ENCODE assay signal across 25 mouse cellular contexts in genomic region chr14:122200247-122200885, GRCm38 (mm10). TPM values are rescaled to one million over a fixed set of nuclear protein-coding genes. Genes with fewer than 3 reads are reported as not detected.
DNase-seq lines count a peak whose midpoint lies in the region; ATAC-seq lines count a peak whose summit lies in the region.
"Had no signal": no experiment of that assay in that cellular context is flagged by ENCODE, and none has a peak within 500 bp of the region (broad histone marks: within the 10 kb centered on the region; RNA-seq: fewer than 3 reads in every experiment).

No protein-coding gene starts in this region.

- 0 out of 2 replicates have a peak, but pooled peaks have one; percentile 26 for ATAC-seq in limb, embryonic 13.5 days (ENCODE audit: low FRiP score, low read depth)
- ATAC-seq in midbrain, embryonic 15.5 days (replicated peaks): no peak
- ATAC-seq: forebrain, embryonic 15.5 days; hindbrain, postnatal 0 days; intestine, embryonic 16.5 days; midbrain, embryonic 16.5 days had no signal

- H3K27me3 ChIP-seq in limb, embryonic 13.5 days: peaks cover 47% of the 10 kb centered on the region
- H3K27me3 ChIP-seq in midbrain, embryonic 15.5 days (replicated peaks): no peaks in the 10 kb centered on the region
- H3K27me3 ChIP-seq: forebrain, embryonic 15.5 days; liver, embryonic 15.5 days; neural tube, embryonic 12.5 days had no signal

- H3K9ac ChIP-seq in limb, embryonic 13.5 days: no peak overlapping the region
- H3K9ac ChIP-seq in midbrain, embryonic 15.5 days: no peak overlapping the region
- H3K9ac ChIP-seq: forebrain, embryonic 15.5 days; liver, embryonic 15.5 days; lung, embryonic 14.5 days; neural tube, embryonic 12.5 days had no signal

- H3K4me3 ChIP-seq in limb, embryonic 13.5 days: no peak overlapping the region
- no peak overlapping the region for H3K4me3 ChIP-seq in midbrain, embryonic 15.5 days
- H3K4me3 ChIP-seq: forebrain, embryonic 15.5 days; liver, embryonic 15.5 days; midbrain, embryonic 10.5 days; neural tube, embryonic 12.5 days had no signal

- peak; percentile 74 for DNase-seq in embryo, embryonic 10 days (ENCODE audit: low spot score)
- peak; percentile 25 for DNase-seq in embryo, embryonic 9.5 days (ENCODE audit: extremely low spot score)
- peak; percentile 92 for DNase-seq in forelimb bud, embryonic 11.5 days (ENCODE audit: low read depth, low spot score)
- no peak for DNase-seq in heart, adult 18-20 months
- no peak for DNase-seq in ovary, postnatal 10 days (ENCODE audit: low spot score)
- DNase-seq: adrenal gland, postnatal 36 days; cerebellum, adult 18-20 months; cerebellum, postnatal 14 days; gastrocnemius, postnatal 10 days; heart, postnatal 14 days; kidney, adult 8-10 months; layer of hippocampus, postnatal 36 days; lung, embryonic 14.5 days; lung, postnatal 14 days; right cerebral cortex, postnatal 14 days had no signal

- WGBS in limb, embryonic 13.5 days: 17% methylated on average over 14 of the region's 14 CpGs
- 85% methylated on average over 14 of the region's 14 CpGs for WGBS in midbrain, embryonic 15.5 days

- H3K36me3 ChIP-seq in limb, embryonic 13.5 days: no peaks in the 10 kb centered on the region
- H3K36me3 ChIP-seq in midbrain, embryonic 15.5 days (replicated peaks): no peaks in the 10 kb centered on the region
- H3K36me3 ChIP-seq: forebrain, embryonic 15.5 days; liver, embryonic 15.5 days; midbrain, embryonic 10.5 days; neural tube, embryonic 12.5 days had no signal

- H3K27ac ChIP-seq in limb, embryonic 13.5 days: no peak overlapping the region
- no peak overlapping the region for H3K27ac ChIP-seq in midbrain, embryonic 15.5 days
- H3K27ac ChIP-seq: forebrain, embryonic 15.5 days; hindbrain, postnatal 0 days; kidney, postnatal 0 days; liver, embryonic 15.5 days; midbrain, embryonic 10.5 days; neural tube, embryonic 12.5 days had no signal

- H3K4me1 ChIP-seq in limb, embryonic 13.5 days: peaks cover 26% of the 10 kb centered on the region
- H3K4me1 ChIP-seq in midbrain, embryonic 15.5 days: no peaks in the 10 kb centered on the region
- H3K4me1 ChIP-seq: forebrain, embryonic 15.5 days; liver, embryonic 15.5 days; midbrain, embryonic 10.5 days; neural tube, embryonic 12.5 days had no signal

- H3K9me3 ChIP-seq in limb, embryonic 13.5 days: peaks cover 12% of the 10 kb centered on the region
- no peaks in the 10 kb centered on the region for H3K9me3 ChIP-seq in midbrain, embryonic 15.5 days
- H3K9me3 ChIP-seq: forebrain, embryonic 15.5 days; liver, embryonic 15.5 days; midbrain, embryonic 10.5 days had no signal

- H3K4me2 ChIP-seq in limb, embryonic 13.5 days (replicated peaks): peak overlapping the region; percentile 19
- no peak overlapping the region for H3K4me2 ChIP-seq in midbrain, embryonic 15.5 days
- H3K4me2 ChIP-seq: forebrain, embryonic 15.5 days; liver, embryonic 15.5 days; lung, embryonic 14.5 days; neural tube, embryonic 12.5 days had no signal

RNA-seq across cellular contexts. Expression of gene Clybl, which starts 18.9 kb away (rescaled TPM):
- polyA plus RNA-seq in limb, embryonic 13.5 days (2015; fragmentation: Nextera tagmentation; extraction: Ambion mirVana): 13.6 and 15.9 TPM in 2 replicates
- total RNA-seq in heart, adult 18-20 months (2021): 100 to 1,000 TPM; 131 to 137 TPM
- polyA plus RNA-seq in midbrain, embryonic 15.5 days (2015; fragmentation: Nextera tagmentation; extraction: Ambion mirVana): 12.5 and 15.6 TPM in 2 replicates

Comparison
In these comparisons a context has a peak if more than half of its experiments do, and no peak if none do; other contexts are left out.
1. DNase-seq: peak in embryo, embryonic 10 days (single experiment), embryo, embryonic 9.5 days (single experiment) and forelimb bud, embryonic 11.5 days (single experiment); none in heart, adult 18-20 months (0 of 2) and ovary, postnatal 10 days (single experiment).